Mouse (Mus musculus) hindbrain, embryonic 10.5 days (tissue): ENCODE data around the gene Scamp2. TPM values are rescaled to one million over a fixed set of nuclear protein-coding genes. Genes with fewer than 3 reads are reported as not detected.

Experiments
- DNase-seq: peaks from one replicate; pipeline ENCODE4 v3.0.0-alpha.2; 2017; ENCODE audit warnings: low spot score
- H3K27ac ChIP-seq: fragments of 300-500 bp; sonication (generic); 2 replicates; pipeline ENCODE4 v1.5.1; 2016; ENCODE audit warnings: mild to moderate bottlenecking, moderate library complexity
- H3K27me3 ChIP-seq: fragments of 300-500 bp; sonication (generic); 2 replicates; pipeline ENCODE4 v1.6.1; 2016; ENCODE audit warnings: mild to moderate bottlenecking; ENCODE audit not compliant: poor library complexity, insufficient read depth, severe bottlenecking
- H3K36me3 ChIP-seq: fragments of 300-500 bp; sonication (generic); 2 replicates; pipeline ENCODE4 v1.6.1; 2016; ENCODE audit warnings: mild to moderate bottlenecking, moderate library complexity
- H3K4me1 ChIP-seq: fragments of 300-500 bp; sonication (generic); replicated peaks from 2 replicates; pipeline ENCODE4 v1.6.1; 2016; ENCODE audit warnings: mild to moderate bottlenecking
- H3K4me3 ChIP-seq: fragments of 300-500 bp; sonication (generic); 2 replicates; pipeline ENCODE4 v1.5.1; 2016; ENCODE audit warnings: mild to moderate bottlenecking, moderate library complexity
- H3K9me3 ChIP-seq: fragments of 300-500 bp; sonication (generic); 2 replicates; pipeline ENCODE4 v1.6.1; 2016; ENCODE audit warnings: mild to moderate bottlenecking, moderate library complexity
- WGBS: fragments of 180-500 bp; shearing (Covaris S2); methylation state at CpG from one replicate; pipeline ENCODE4 v1.1.7; 2016; 5-methylcytosine and 5-hydroxymethylcytosine counted together
- polyA plus RNA-seq: library from polyadenylated mRNA; unstranded; fragments of >200 nt; fragmentation: Nextera tagmentation; extraction: Ambion mirVana; gene quantifications from 2 replicates; pipeline ENCODE4 v1.2.1, GENCODE M21; 2016

Gene Scamp2
- polyA plus RNA-seq, 1 experiment from 2014 or later: 59.7 TPM

DNA sequence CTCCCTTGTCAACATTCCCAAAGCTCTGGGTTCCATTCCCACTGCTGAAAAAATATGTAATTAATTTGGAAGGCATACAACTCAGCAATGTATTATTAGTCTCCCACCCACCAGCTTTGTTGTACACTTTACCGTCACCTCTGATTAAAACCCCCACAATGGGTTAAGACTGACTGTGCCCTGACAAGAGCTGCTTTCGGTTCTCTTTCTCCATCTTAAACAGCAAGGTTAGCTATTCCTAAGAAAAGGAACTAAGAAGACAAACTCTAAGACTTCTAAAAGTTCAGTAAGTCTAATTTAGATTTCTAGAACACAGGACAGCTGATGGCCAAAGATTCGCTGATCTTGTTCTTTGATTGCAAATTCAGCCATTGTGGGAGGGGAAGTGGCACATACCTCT is 3.5 kb upstream of the Scamp2 start:
- Histone ChIP-seq H3K27ac (no peak overlapping the region), H3K4me1 (peaks cover 34% of the 10 kb centered on the region), H3K36me3 (no peaks in the 10 kb centered on the region), H3K9me3 (no peaks in the 10 kb centered on the region), H3K27me3 (no peaks in the 10 kb centered on the region), H3K4me3 (no peak overlapping the region)
- WGBS: 80% methylated on average over 3 of the region's 3 CpGs
- DNase-seq: no peak

DNA sequence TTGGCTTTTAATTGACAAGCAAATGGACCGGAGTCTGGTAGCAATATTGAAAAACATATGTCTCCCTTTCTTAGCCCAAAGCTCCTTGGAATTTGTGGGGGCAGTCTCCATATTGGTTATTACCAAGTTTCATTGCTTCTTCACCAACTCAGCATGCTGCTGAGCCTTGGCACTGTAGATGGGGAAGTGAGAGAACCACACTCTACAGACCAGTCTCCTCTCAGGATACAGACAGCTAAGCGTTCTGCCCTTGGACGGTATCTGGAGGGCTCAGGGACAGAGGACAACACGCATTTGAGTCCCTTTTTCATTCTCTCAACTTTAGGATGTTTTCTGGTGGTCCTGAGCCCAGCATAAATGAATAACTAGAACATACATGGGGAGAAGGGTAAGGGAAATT is 2.1 kb upstream of the Scamp2 start:
- H3K36me3 ChIP-seq: no peaks in the 10 kb centered on the region
- DNase-seq: no peak
- no peak overlapping the region for H3K4me3 ChIP-seq

GRCm38 (mm10) chr9:57559568-57559967 is 1.2 kb upstream of the Scamp2 start:
- no peaks in the 10 kb centered on the region for H3K36me3 ChIP-seq
- H3K27ac ChIP-seq: no peak overlapping the region
- WGBS: 84% methylated on average over 2 of the region's 2 CpGs
- no peaks in the 10 kb centered on the region for H3K9me3 ChIP-seq
- no peaks in the 10 kb centered on the region for H3K27me3 ChIP-seq
- peaks cover 28% of the 10 kb centered on the region for H3K4me1 ChIP-seq
- H3K4me3 ChIP-seq: no peak overlapping the region
- no peak for DNase-seq

More for the DNA sequence above, 2.1 kb upstream of the Scamp2 start:
- Histone ChIP-seq H3K9me3 (no peaks in the 10 kb centered on the region), H3K27me3 (no peaks in the 10 kb centered on the region), H3K27ac (no peak overlapping the region), H3K4me1 (peaks cover 37% of the 10 kb centered on the region)
- 85% methylated on average over 4 of the region's 4 CpGs for WGBS

DNA sequence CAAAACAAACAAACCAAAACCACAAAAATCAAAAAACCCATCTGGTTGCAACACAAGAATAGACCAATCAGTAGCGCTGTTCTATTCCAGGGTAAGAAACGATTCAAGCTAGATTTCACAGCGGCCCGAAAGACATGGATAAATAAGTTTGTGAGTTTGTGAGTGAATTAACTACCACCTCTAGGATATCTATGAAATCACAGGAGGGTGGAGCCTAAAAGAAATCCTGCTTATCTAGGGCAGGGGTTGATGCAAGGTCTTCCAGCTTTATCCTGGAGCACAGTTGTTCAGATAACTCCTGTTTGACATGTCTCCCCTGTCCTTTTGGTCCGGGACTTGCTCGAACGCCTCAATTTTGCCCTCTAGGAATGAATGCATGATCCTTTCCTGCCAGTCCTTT is 480 bp upstream of the Scamp2 start:
- DNase-seq: no peak
- no peaks in the 10 kb centered on the region for H3K9me3 ChIP-seq
- peak overlapping the region; percentile 89 for H3K27ac ChIP-seq
- no peaks in the 10 kb centered on the region for H3K27me3 ChIP-seq
- WGBS: 29% methylated on average over 7 of the region's 7 CpGs
- H3K4me3 ChIP-seq: peak overlapping the region; percentile 80
- no peaks in the 10 kb centered on the region for H3K36me3 ChIP-seq
- H3K4me1 ChIP-seq: peaks cover 27% of the 10 kb centered on the region

- Histone ChIP-seq H3K27me3 (no peaks in the 10 kb centered on the region), H3K9me3 (no peaks in the 10 kb centered on the region), H3K27ac (no peak overlapping the region), H3K36me3 (no peaks in the 10 kb centered on the region), H3K4me1 (peaks cover 37% of the 10 kb centered on the region), H3K4me3 (peak overlapping the region; percentile 80)
- WGBS: 83% methylated on average over 13 of the region's 13 CpGs
- DNase-seq: no peak
These were observed 962 bp downstream of the Scamp2 start for GRCm38 (mm10) chr9:57561711-57562099.

DNA sequence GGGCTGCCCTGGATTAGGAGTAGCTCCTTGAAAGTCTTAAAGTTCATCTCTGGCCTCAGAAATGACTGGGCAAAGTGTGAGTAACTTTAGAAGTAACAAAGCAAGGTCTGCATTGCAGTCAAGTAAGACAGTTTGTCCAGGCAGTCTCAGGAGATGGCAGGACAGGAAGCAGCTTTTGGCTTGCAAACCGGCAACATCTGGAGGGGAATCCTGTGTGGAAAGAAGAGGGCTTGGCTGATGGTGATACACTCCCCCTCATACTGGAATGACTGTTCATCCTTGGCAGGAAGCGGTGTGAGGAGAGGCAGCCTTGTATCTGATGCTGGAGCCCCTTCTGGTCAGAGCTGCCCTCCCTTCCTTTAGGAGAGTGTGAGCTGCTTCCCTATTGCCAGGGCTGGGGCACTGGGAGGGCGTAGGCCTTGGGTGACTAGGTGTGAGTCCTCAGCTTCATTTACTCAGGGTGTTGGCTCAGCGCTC is 2.2 kb downstream of the Scamp2 start:
- Histone ChIP-seq H3K27ac (no peak overlapping the region), H3K9me3 (no peaks in the 10 kb centered on the region), H3K27me3 (no peaks in the 10 kb centered on the region), H3K4me3 (no peak overlapping the region), H3K4me1 (peaks cover 37% of the 10 kb centered on the region), H3K36me3 (peaks cover 10% of the 10 kb centered on the region)
- 78% methylated on average over 4 of the region's 4 CpGs for WGBS
- no peak for DNase-seq

GRCm38 (mm10) chr9:57564609-57565008 is 3.9 kb downstream of the Scamp2 start:
- Histone ChIP-seq H3K4me3 (no peak overlapping the region), H3K27ac (no peak overlapping the region), H3K4me1 (peaks cover 37% of the 10 kb centered on the region), H3K9me3 (no peaks in the 10 kb centered on the region), H3K36me3 (peaks cover 26% of the 10 kb centered on the region), H3K27me3 (no peaks in the 10 kb centered on the region)
- DNase-seq: no peak
- WGBS: 90% methylated on average over 6 of the region's 6 CpGs

DNA sequence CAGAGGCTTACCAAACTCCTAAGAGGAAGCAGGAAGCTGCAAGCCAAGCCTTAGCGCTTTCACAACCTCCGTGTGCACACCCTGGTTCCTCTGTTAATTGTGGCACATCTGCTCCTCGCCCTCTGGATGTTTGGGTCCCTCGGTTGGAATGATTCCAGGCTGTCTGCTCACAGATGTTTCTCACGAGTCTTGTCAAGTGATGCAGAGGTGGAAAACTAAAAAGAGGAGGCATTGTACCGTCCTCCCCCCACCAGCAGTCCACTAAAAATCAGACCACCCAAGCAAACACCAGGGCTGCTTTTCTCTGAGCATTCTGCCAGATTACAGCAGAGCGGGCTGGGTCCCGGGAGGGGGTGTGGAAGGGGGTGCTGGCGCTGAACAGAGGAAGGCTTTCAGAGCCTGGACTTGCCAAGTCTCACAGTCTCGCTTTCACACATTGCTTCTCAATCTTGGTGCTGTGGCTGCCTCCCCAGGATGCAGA is 5.0 kb downstream of the Scamp2 start:
- Histone ChIP-seq H3K27ac (no peak overlapping the region), H3K27me3 (no peaks in the 10 kb centered on the region), H3K9me3 (no peaks in the 10 kb centered on the region), H3K4me1 (peaks cover 31% of the 10 kb centered on the region), H3K36me3 (peaks cover 38% of the 10 kb centered on the region), H3K4me3 (no peak overlapping the region)
- DNase-seq: no peak
- 64% methylated on average over 10 of the region's 10 CpGs for WGBS

GRCm38 (mm10) chr9:57566846-57567245 is 6.1 kb downstream of the Scamp2 start:
- peaks cover 47% of the 10 kb centered on the region for H3K36me3 ChIP-seq
- no peak overlapping the region for H3K4me3 ChIP-seq
- H3K9me3 ChIP-seq: no peaks in the 10 kb centered on the region
- 67% methylated on average over 8 of the region's 8 CpGs for WGBS
- DNase-seq: no peak
- no peaks in the 10 kb centered on the region for H3K27me3 ChIP-seq
- H3K27ac ChIP-seq: no peak overlapping the region
- H3K4me1 ChIP-seq: peaks cover 23% of the 10 kb centered on the region

- Histone ChIP-seq H3K4me1 (peaks cover 10% of the 10 kb centered on the region; the same call in 1 of the 2 replicates), H3K4me3 (no peak overlapping the region), H3K27me3 (no peaks in the 10 kb centered on the region), H3K36me3 (peaks cover 55% of the 10 kb centered on the region), H3K27ac (no peak overlapping the region), H3K9me3 (no peaks in the 10 kb centered on the region)
- 92% methylated on average over 6 of the region's 6 CpGs for WGBS
- DNase-seq: no peak
These were observed 7.8 kb downstream of the Scamp2 start for GRCm38 (mm10) chr9:57568500-57568899.

DNA sequence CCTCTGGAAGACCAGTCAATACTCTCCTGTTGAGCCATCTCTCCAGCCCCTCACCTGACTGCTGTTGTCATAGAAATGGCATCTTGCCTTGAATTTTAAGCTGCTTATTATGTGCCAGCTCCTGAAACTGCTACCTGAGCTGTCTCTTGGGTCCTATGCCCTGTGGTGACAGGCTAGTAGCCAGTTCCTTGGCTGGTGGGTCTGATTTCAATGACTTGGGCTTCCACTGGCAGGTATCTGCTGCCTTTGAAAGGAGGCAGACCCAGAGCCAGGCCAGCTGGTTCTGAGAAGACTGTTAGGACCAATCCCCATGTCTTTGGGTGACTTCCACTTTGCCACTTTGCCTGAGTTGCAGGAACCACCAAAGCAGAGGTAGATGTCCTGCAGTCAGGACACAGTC is 13.7 kb downstream of the Scamp2 start:
- H3K4me3 ChIP-seq: no peak overlapping the region
- no peaks in the 10 kb centered on the region for H3K4me1 ChIP-seq
- no peak for DNase-seq
- no peaks in the 10 kb centered on the region for H3K9me3 ChIP-seq
- H3K27me3 ChIP-seq: no peaks in the 10 kb centered on the region
- peaks cover 66% of the 10 kb centered on the region for H3K36me3 ChIP-seq
- H3K27ac ChIP-seq: no peak overlapping the region

DNA sequence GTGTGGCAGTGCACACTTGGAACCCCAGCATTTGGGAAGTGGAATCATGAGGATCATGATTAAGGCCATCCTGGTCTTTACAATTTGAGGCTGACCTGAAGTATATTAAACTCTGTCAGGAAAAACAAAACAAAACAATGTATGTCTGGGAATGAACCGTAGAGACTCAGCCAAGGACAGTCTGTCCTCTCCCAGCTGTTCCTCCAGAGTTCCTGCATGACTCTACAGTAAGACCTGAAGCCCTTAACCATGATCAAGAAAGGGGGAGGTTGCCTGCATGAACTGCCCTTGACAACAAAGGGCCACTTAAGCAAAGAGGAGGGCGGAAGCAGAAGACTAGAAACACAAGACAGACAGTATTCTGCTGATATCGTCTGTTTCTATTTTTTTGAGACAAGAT is 14.8 kb downstream of the Scamp2 start:
- 92% methylated on average over 3 of the region's 3 CpGs for WGBS
- Histone ChIP-seq H3K36me3 (peaks cover 66% of the 10 kb centered on the region), H3K27me3 (no peaks in the 10 kb centered on the region)

DNA sequence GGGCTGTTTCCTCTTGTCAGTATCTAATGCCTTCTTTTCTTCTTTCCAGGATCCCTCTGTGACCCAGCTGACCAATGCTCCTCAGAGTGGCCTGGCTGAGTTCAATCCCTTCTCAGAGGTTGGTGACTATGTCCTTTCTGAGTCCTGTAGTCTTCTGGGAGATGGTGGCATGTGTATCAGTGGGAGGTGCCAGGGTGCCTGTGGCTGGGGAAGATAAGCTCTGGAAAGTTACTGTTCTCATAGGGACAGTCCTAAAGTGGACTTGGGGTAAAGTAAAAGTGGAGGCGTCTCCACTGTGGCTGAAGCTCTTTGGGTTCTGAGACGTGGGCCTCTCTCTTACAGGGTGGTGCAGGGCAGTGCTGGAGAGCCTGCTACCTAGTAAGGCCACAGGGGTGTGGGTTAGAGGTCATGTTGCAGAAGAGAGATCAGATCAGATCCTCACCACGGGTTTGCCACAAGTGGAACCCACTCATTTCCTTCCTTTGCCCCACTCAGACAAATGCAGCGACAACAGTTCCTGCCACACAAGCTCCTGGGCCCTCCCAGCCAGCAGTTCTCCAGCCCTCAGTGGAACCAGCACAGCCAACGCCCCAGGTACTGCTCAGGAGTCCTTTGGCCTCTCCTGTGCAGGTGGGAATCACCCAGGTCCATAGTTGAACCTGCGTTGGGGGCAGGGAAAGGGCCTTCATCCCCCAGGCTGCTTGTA is 16.6 kb downstream of the Scamp2 start:
- 90% methylated on average over 6 of the region's 6 CpGs for WGBS
- H3K27me3 ChIP-seq: no peaks in the 10 kb centered on the region
- peaks cover 69% of the 10 kb centered on the region for H3K36me3 ChIP-seq
- DNase-seq: no peak
- no peaks in the 10 kb centered on the region for H3K9me3 ChIP-seq
- H3K4me3 ChIP-seq: no peak overlapping the region
- no peaks in the 10 kb centered on the region for H3K4me1 ChIP-seq
- no peak overlapping the region for H3K27ac ChIP-seq

More for the DNA sequence above, 14.8 kb downstream of the Scamp2 start:
- no peak for DNase-seq
- Histone ChIP-seq H3K4me3 (no peak overlapping the region), H3K4me1 (no peaks in the 10 kb centered on the region), H3K27ac (no peak overlapping the region), H3K9me3 (no peaks in the 10 kb centered on the region)
